Mouse (Mus musculus): Measurements from ENCODE around the gene Ubxn11. TPM values are rescaled to one million over a fixed set of nuclear protein-coding genes. Genes with fewer than 3 reads are reported as not detected.

The Ubxn11 gene
- polyA plus RNA-seq, 1 experiment from 2014 or later = 7.0 TPM

DNA sequence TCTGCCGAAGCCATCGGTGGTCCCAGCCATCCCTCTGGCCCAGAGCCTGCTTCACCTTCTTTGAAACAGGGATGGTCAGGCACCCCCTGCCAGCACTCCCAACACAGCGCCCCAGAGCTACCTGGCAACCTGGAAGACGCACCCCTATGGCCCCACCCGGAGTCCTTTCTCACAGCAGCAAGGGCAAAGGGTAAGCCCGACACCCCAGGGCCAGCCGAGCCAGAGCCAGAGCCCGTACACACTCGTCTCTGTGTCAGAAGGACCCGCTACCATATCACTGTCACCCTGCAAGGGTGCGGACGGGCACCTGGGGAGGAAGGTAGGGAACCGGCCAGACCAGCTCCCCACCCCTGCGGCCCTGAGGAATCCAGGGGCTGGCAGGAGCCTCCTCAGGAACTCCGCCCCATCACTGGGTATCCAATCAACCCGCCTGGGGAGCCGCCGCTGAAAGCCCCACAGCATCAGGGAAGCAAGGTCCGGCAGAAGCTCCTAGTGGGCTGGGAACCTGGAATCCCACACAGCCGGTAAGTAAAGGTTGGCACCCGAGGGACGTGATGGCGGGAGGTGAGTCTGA lies 36.9 kb upstream of the Ubxn11 start:
- DNase-seq (ENCODE audit: low spot score) (no peak), ATAC-seq (replicated peaks; ENCODE audit: low FRiP score) (no peak)
- no peak overlapping the region for H3K9ac ChIP-seq (ENCODE audit: low read length)
- H3K27me3 ChIP-seq (ENCODE audit: control insufficient read depth, insufficient read depth, low read length) = peaks cover 4% of the 10 kb centered on the region
- no peak overlapping the region for H3K4me3 ChIP-seq (ENCODE audit: low read depth, low read length)
- 25% methylated on average over 23 of the region's 23 CpGs for WGBS
- no peak overlapping the region for H3K4me2 ChIP-seq (ENCODE audit: low read depth, low read length, severe bottlenecking)
- H3K27ac ChIP-seq (ENCODE audit: low read depth, low read length) = no peak overlapping the region
- no peaks in the 10 kb centered on the region for H3K36me3 ChIP-seq (ENCODE audit: control insufficient read depth, insufficient read depth, low read length)
- H3K9me3 ChIP-seq (ENCODE audit: control insufficient read depth, low read length) = no peaks in the 10 kb centered on the region
- no peaks in the 10 kb centered on the region for H3K4me1 ChIP-seq (replicated peaks; ENCODE audit: control insufficient read depth, insufficient read depth, low read length)

DNA sequence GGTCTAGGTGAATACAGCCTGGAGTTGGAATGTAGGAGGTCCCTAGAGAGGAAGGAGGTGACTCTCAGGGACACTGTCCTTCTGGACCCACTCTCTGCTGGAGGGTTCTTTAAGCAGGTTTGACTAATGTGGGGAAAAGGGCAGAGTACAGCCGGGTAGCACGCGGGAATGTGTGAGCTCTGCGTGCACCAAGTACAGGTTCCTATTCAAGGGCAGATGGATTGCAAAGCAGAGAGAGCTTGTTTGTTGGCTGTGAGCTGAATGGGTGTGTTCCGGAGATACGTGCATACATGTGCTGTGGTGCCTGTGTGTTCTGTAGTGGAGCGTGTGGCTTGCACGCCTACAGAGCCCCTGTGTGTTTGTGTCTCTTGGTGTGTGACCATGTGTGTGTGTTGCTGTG lies 35.0 kb upstream of the Ubxn11 start:
- Histone ChIP-seq H3K4me1 (replicated peaks; ENCODE audit: control insufficient read depth, insufficient read depth, low read length) (no peaks in the 10 kb centered on the region), H3K9ac (ENCODE audit: low read length) (no peak overlapping the region), H3K36me3 (ENCODE audit: control insufficient read depth, insufficient read depth, low read length) (no peaks in the 10 kb centered on the region), H3K4me2 (ENCODE audit: low read depth, low read length, severe bottlenecking) (no peak overlapping the region), H3K4me3 (ENCODE audit: low read depth, low read length) (no peak overlapping the region), H3K27ac (ENCODE audit: low read depth, low read length) (no peak overlapping the region), H3K9me3 (ENCODE audit: control insufficient read depth, low read length) (no peaks in the 10 kb centered on the region), H3K27me3 (ENCODE audit: control insufficient read depth, insufficient read depth, low read length) (peaks cover 4% of the 10 kb centered on the region)
- DNase-seq (ENCODE audit: low spot score) (no peak), ATAC-seq (replicated peaks; ENCODE audit: low FRiP score) (no peak)
- 96% methylated on average over 8 of the region's 8 CpGs for WGBS

- Histone ChIP-seq H3K4me2 (ENCODE audit: low read depth, low read length, severe bottlenecking) (no peak overlapping the region), H3K36me3 (ENCODE audit: control insufficient read depth, insufficient read depth, low read length) (no peaks in the 10 kb centered on the region), H3K27ac (ENCODE audit: low read depth, low read length) (no peak overlapping the region), H3K4me1 (replicated peaks; ENCODE audit: control insufficient read depth, insufficient read depth, low read length) (no peaks in the 10 kb centered on the region), H3K9me3 (ENCODE audit: control insufficient read depth, low read length) (no peaks in the 10 kb centered on the region), H3K9ac (ENCODE audit: low read length) (no peak overlapping the region), H3K27me3 (ENCODE audit: control insufficient read depth, insufficient read depth, low read length) (peaks cover 4% of the 10 kb centered on the region), H3K4me3 (ENCODE audit: low read depth, low read length) (no peak overlapping the region)
- ATAC-seq (replicated peaks; ENCODE audit: low FRiP score) = no peak
- DNase-seq (ENCODE audit: low spot score) = no peak
- 89% methylated on average over 7 of the region's 7 CpGs for WGBS
Measured at GRCm38 (mm10) chr4:134067833-134068544, 34.4 kb upstream of the Ubxn11 start.

GRCm38 (mm10) chr4:134068793-134069580 lies 33.4 kb upstream of the Ubxn11 start:
- H3K27ac ChIP-seq (ENCODE audit: low read depth, low read length) = no peak overlapping the region
- H3K4me2 ChIP-seq (ENCODE audit: low read depth, low read length, severe bottlenecking) = no peak overlapping the region
- H3K9me3 ChIP-seq (ENCODE audit: control insufficient read depth, low read length) = no peaks in the 10 kb centered on the region
- 92% methylated on average over 4 of the region's 4 CpGs for WGBS
- DNase-seq (ENCODE audit: low spot score) (no peak), ATAC-seq (replicated peaks; ENCODE audit: low FRiP score) (no peak)
- H3K36me3 ChIP-seq (ENCODE audit: control insufficient read depth, insufficient read depth, low read length) = no peaks in the 10 kb centered on the region
- peaks cover 4% of the 10 kb centered on the region for H3K27me3 ChIP-seq (ENCODE audit: control insufficient read depth, insufficient read depth, low read length)
- H3K4me3 ChIP-seq (ENCODE audit: low read depth, low read length) = no peak overlapping the region
- H3K9ac ChIP-seq (ENCODE audit: low read length) = no peak overlapping the region
- H3K4me1 ChIP-seq (replicated peaks; ENCODE audit: control insufficient read depth, insufficient read depth, low read length) = no peaks in the 10 kb centered on the region

DNA sequence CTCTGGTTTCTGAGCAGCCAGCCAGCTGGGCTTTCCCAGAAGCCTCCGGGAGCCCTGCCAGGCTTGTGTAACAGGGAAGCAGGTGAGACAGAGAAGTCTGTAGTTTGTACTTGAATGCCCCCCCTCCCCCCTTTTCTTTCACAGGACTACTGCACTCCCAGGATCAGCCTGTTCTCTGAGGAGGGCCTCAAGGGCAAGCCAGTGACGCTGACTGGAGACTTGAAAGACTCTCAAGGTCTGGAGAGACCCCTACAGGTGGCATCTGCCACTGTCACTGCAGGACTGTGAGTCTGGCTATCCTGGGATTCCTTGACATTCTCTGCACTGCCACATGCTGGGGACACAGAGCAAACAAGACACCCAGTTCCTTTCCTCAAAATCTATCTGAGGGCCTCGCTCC lies 23.7 kb upstream of the Ubxn11 start:
- Histone ChIP-seq H3K9me3 (ENCODE audit: control insufficient read depth, low read length) (no peaks in the 10 kb centered on the region), H3K27ac (ENCODE audit: low read depth, low read length) (no peak overlapping the region), H3K9ac (ENCODE audit: low read length) (no peak overlapping the region), H3K4me1 (replicated peaks; ENCODE audit: control insufficient read depth, insufficient read depth, low read length) (peaks cover 4% of the 10 kb centered on the region; the same call in 1 of the 2 replicates), H3K36me3 (ENCODE audit: control insufficient read depth, insufficient read depth, low read length) (no peaks in the 10 kb centered on the region), H3K4me3 (ENCODE audit: low read depth, low read length) (no peak overlapping the region), H3K4me2 (ENCODE audit: low read depth, low read length, severe bottlenecking) (no peak overlapping the region), H3K27me3 (ENCODE audit: control insufficient read depth, insufficient read depth, low read length) (0 out of 2 replicates have a peak, but pooled peaks cover 2% of the 10 kb centered on the region)
- ATAC-seq (replicated peaks; ENCODE audit: low FRiP score) (0 out of 2 replicates have a peak, but pooled peaks have one; percentile 27), DNase-seq (ENCODE audit: low spot score) (peak; percentile 82)
- 28% methylated on average over 3 of the region's 3 CpGs for WGBS

DNA sequence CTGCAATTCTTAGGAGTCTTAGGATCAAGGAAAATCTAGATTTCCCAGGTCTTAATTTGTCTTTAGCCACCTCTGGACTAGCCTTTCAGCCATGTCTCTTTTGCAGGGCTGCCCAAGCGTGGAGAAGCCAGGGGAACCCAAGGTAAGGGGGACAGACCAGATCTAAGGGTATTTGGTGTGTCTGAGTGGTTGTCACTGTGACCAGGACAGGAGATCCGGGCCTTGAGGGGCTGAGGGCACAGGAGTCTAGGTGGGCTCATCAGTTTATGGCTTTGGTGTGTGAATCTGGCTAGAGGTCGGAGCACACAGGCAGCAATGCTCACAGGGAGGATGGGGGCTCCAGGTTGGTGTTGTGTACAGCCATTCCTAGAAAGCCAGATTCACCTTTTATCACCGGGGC lies 21.7 kb upstream of the Ubxn11 start:
- WGBS = 88% methylated on average over 4 of the region's 4 CpGs
- peaks cover 3% of the 10 kb centered on the region; the same call in 1 of the 2 replicates for H3K9me3 ChIP-seq (ENCODE audit: control insufficient read depth, low read length)
- no peak overlapping the region for H3K9ac ChIP-seq (ENCODE audit: low read length)
- no peak overlapping the region for H3K4me3 ChIP-seq (ENCODE audit: low read depth, low read length)
- peaks cover 4% of the 10 kb centered on the region; the same call in 1 of the 2 replicates for H3K4me1 ChIP-seq (replicated peaks; ENCODE audit: control insufficient read depth, insufficient read depth, low read length)
- H3K4me2 ChIP-seq (ENCODE audit: low read depth, low read length, severe bottlenecking) = no peak overlapping the region
- no peak for ATAC-seq (replicated peaks; ENCODE audit: low FRiP score)
- no peaks in the 10 kb centered on the region for H3K36me3 ChIP-seq (ENCODE audit: control insufficient read depth, insufficient read depth, low read length)
- H3K27me3 ChIP-seq (ENCODE audit: control insufficient read depth, insufficient read depth, low read length) = 0 out of 2 replicates have a peak, but pooled peaks cover 2% of the 10 kb centered on the region
- no peak overlapping the region for H3K27ac ChIP-seq (ENCODE audit: low read depth, low read length)
- no peak for DNase-seq (ENCODE audit: low spot score)

- Histone ChIP-seq H3K4me1 (replicated peaks; ENCODE audit: control insufficient read depth, insufficient read depth, low read length) (peaks cover 4% of the 10 kb centered on the region; the same call in 1 of the 2 replicates), H3K27ac (ENCODE audit: low read depth, low read length) (no peak overlapping the region), H3K4me3 (ENCODE audit: low read depth, low read length) (peak overlapping the region; percentile 42), H3K9me3 (ENCODE audit: control insufficient read depth, low read length) (peaks cover 3% of the 10 kb centered on the region; the same call in 1 of the 2 replicates), H3K4me2 (ENCODE audit: low read depth, low read length, severe bottlenecking) (peak overlapping the region; percentile 87), H3K9ac (ENCODE audit: low read length) (peak overlapping the region; percentile 12; the same call in 1 of the 2 replicates), H3K27me3 (ENCODE audit: control insufficient read depth, insufficient read depth, low read length) (0 out of 2 replicates have a peak, but pooled peaks cover 2% of the 10 kb centered on the region), H3K36me3 (ENCODE audit: control insufficient read depth, insufficient read depth, low read length) (no peaks in the 10 kb centered on the region)
- WGBS = 2% methylated on average over 41 of the region's 41 CpGs
- DNase-seq (ENCODE audit: low spot score) (peak; percentile 84), ATAC-seq (replicated peaks; ENCODE audit: low FRiP score) (peak; percentile 77)
Measured at GRCm38 (mm10) chr4:134081730-134082386, 20.5 kb upstream of the Ubxn11 start.

- peak overlapping the region; percentile 87 for H3K4me2 ChIP-seq (ENCODE audit: low read depth, low read length, severe bottlenecking)
- peak overlapping the region; percentile 42 for H3K4me3 ChIP-seq (ENCODE audit: low read depth, low read length)
- ATAC-seq (replicated peaks; ENCODE audit: low FRiP score) (no peak), DNase-seq (ENCODE audit: low spot score) (no peak)
- H3K9ac ChIP-seq (ENCODE audit: low read length) = no peak overlapping the region
- H3K36me3 ChIP-seq (ENCODE audit: control insufficient read depth, insufficient read depth, low read length) = no peaks in the 10 kb centered on the region
- peaks cover 3% of the 10 kb centered on the region; the same call in 1 of the 2 replicates for H3K9me3 ChIP-seq (ENCODE audit: control insufficient read depth, low read length)
- peaks cover 4% of the 10 kb centered on the region; the same call in 1 of the 2 replicates for H3K4me1 ChIP-seq (replicated peaks; ENCODE audit: control insufficient read depth, insufficient read depth, low read length)
- no peak overlapping the region for H3K27ac ChIP-seq (ENCODE audit: low read depth, low read length)
- 11% methylated on average over 7 of the region's 7 CpGs for WGBS
- 0 out of 2 replicates have a peak, but pooled peaks cover 2% of the 10 kb centered on the region for H3K27me3 ChIP-seq (ENCODE audit: control insufficient read depth, insufficient read depth, low read length)
Measured at GRCm38 (mm10) chr4:134082460-134082859, 19.9 kb upstream of the Ubxn11 start.

All from forebrain, embryonic 11.5 days (tissue).